In genomic region chr3:129878405-129879021, GRCm38 (mm10) we compare ENCODE assay signal across 8 mouse cellular contexts. TPM values are rescaled to one million over a fixed set of nuclear protein-coding genes. Genes with fewer than 3 reads are reported as not detected.
DNase-seq lines count a peak whose midpoint lies in the region; ATAC-seq and TF ChIP-seq lines count a peak whose summit lies in the region.

Pla2g12a (plus strand) TSS chr3:129878606.

- intact Hi-C loops in heart, postnatal 10 days (cut with DNase I): loop anchor here (2.0 kb wide), 1 partner anchor 22 kb away; the partner anchor contains the start of gene Casp6

- peak within 1 kb of the TSS; percentile 63 for H3K4me3 ChIP-seq in forebrain, embryonic 14.5 days (ENCODE audit: low read depth, low read length)
- H3K4me3 ChIP-seq in liver, embryonic 15.5 days (replicated peaks): peak within 1 kb of the TSS; percentile 80
- peak within 1 kb of the TSS; percentile 61 for H3K4me3 ChIP-seq in neural tube, embryonic 12.5 days
- H3K4me3 ChIP-seq in stomach, postnatal 0 days (ENCODE audit: low read depth, low read length): peak within 1 kb of the TSS; percentile 67

- no peaks in the 10 kb centered on the region for H3K9me3 ChIP-seq in forebrain, embryonic 14.5 days (replicated peaks; ENCODE audit: control insufficient read depth, low read length)
- H3K9me3 ChIP-seq in liver, embryonic 15.5 days (replicated peaks): no peaks in the 10 kb centered on the region
- no peaks in the 10 kb centered on the region for H3K9me3 ChIP-seq in neural tube, embryonic 12.5 days
- no peaks in the 10 kb centered on the region for H3K9me3 ChIP-seq in stomach, postnatal 0 days (ENCODE audit: control insufficient read depth, low read length)

- H3K27ac ChIP-seq in forebrain, embryonic 14.5 days (ENCODE audit: low read depth, low read length): peak within 1 kb of the TSS; percentile 86
- peak within 1 kb of the TSS; percentile 83 for H3K27ac ChIP-seq in liver, embryonic 15.5 days (replicated peaks)
- H3K27ac ChIP-seq in neural tube, embryonic 12.5 days: peak within 1 kb of the TSS; percentile 37; the same call in 1 of the 2 replicates
- H3K27ac ChIP-seq in stomach, postnatal 0 days (replicated peaks): peak within 1 kb of the TSS; percentile 61

- under 1% methylated on average over 57 of the region's 66 CpGs for WGBS in forebrain, embryonic 14.5 days
- under 1% methylated on average over 62 of the region's 66 CpGs for WGBS in liver, embryonic 15.5 days (ENCODE audit: insufficient replicate concordance)
- under 1% methylated on average over 66 of the region's 66 CpGs for WGBS in neural tube, embryonic 12.5 days
- under 1% methylated on average over 43 of the region's 66 CpGs for WGBS in stomach, postnatal 0 days

- 0 out of 2 replicates have a peak, but pooled peaks cover 3% of the 10 kb centered on the region for H3K4me1 ChIP-seq in forebrain, embryonic 14.5 days (ENCODE audit: control insufficient read depth, insufficient read depth, low read length)
- peaks cover 59% of the 10 kb centered on the region for H3K4me1 ChIP-seq in liver, embryonic 15.5 days (replicated peaks)
- H3K4me1 ChIP-seq in neural tube, embryonic 12.5 days: peaks cover 8% of the 10 kb centered on the region
- H3K4me1 ChIP-seq in stomach, postnatal 0 days (replicated peaks; ENCODE audit: control insufficient read depth, insufficient read depth): 0 out of 2 replicates have a peak, but pooled peaks cover 3% of the 10 kb centered on the region

- H3K9ac ChIP-seq in forebrain, embryonic 14.5 days (ENCODE audit: low read length): peak within 1 kb of the TSS; percentile 79
- H3K9ac ChIP-seq in liver, embryonic 15.5 days: peak within 1 kb of the TSS; percentile 79
- peak within 1 kb of the TSS; percentile 78 for H3K9ac ChIP-seq in neural tube, embryonic 12.5 days
- peak within 1 kb of the TSS; percentile 75 for H3K9ac ChIP-seq in stomach, postnatal 0 days (ENCODE audit: low read length)

- TF ChIP-seq EP300 in stomach, postnatal 0 days (optimal IDR thresholded peaks at IDR 0.05): no peak

- peak; percentile 87 for DNase-seq in ES-CJ7 (ENCODE audit: low read depth, low spot score)
- peak; percentile 92 for DNase-seq in cerebellum, adult 11 months
- DNase-seq in forebrain, embryonic 14.5 days (ENCODE audit: low spot score): peak; percentile 95
- peak; percentile 94 for DNase-seq in heart, postnatal 10 days
- DNase-seq in kidney, postnatal 4 days: peak; percentile 94 to 96
- DNase-seq in stomach, postnatal 0 days (ENCODE audit: low spot score): peak; percentile 90

- no peaks in the 10 kb centered on the region for H3K36me3 ChIP-seq in forebrain, embryonic 14.5 days (ENCODE audit: control insufficient read depth, insufficient read depth, low read length)
- no peaks in the 10 kb centered on the region for H3K36me3 ChIP-seq in liver, embryonic 15.5 days (replicated peaks)
- no peaks in the 10 kb centered on the region for H3K36me3 ChIP-seq in neural tube, embryonic 12.5 days
- H3K36me3 ChIP-seq in stomach, postnatal 0 days (ENCODE audit: control insufficient read depth, insufficient read depth, low read length): no peaks in the 10 kb centered on the region

- H3K27me3 ChIP-seq in forebrain, embryonic 14.5 days (replicated peaks; ENCODE audit: control insufficient read depth, insufficient read depth, low read length): no peaks in the 10 kb centered on the region
- no peaks in the 10 kb centered on the region for H3K27me3 ChIP-seq in liver, embryonic 15.5 days
- H3K27me3 ChIP-seq in neural tube, embryonic 12.5 days (replicated peaks): no peaks in the 10 kb centered on the region
- H3K27me3 ChIP-seq in stomach, postnatal 0 days (ENCODE audit: control insufficient read depth, insufficient read depth, low read length): no peaks in the 10 kb centered on the region

- peak; percentile 93 for ATAC-seq in forebrain, embryonic 14.5 days
- peak; percentile 77 for ATAC-seq in liver, embryonic 15.5 days (ENCODE audit: insufficient read depth)
- peak; percentile 95 for ATAC-seq in neural tube, embryonic 12.5 days (ENCODE audit: low FRiP score, low read depth)
- ATAC-seq in stomach, postnatal 0 days (ENCODE audit: low FRiP score, low TSS enrichment): peak; percentile 86

- peak; percentile 49 for TF ChIP-seq CTCF in stomach, postnatal 0 days (IDR thresholded peaks at IDR 0.05; ENCODE audit: low read depth)

- H3K4me2 ChIP-seq in forebrain, embryonic 14.5 days (ENCODE audit: low read length): peak within 1 kb of the TSS; percentile 83
- H3K4me2 ChIP-seq in liver, embryonic 15.5 days: peak within 1 kb of the TSS; percentile 96
- H3K4me2 ChIP-seq in neural tube, embryonic 12.5 days (replicated peaks): peak within 1 kb of the TSS; percentile 93
- peak within 1 kb of the TSS; percentile 89 for H3K4me2 ChIP-seq in stomach, postnatal 0 days (replicated peaks; ENCODE audit: low read depth)

RNA-seq across cellular contexts. Expression of gene Pla2g12a, which starts in this region (rescaled TPM):
- 38.6 TPM in 2 replicates for polyA plus RNA-seq in forebrain, embryonic 14.5 days (2014; fragmentation: Nextera tagmentation; extraction: Ambion mirVana)
- 10 to 100 TPM; 21.3 to 29.8 TPM for total RNA-seq in heart, postnatal 10 days (2021)
- 71.4 and 77.9 TPM in 2 replicates for polyA plus RNA-seq in liver, embryonic 15.5 days (2015; fragmentation: Nextera tagmentation; extraction: Ambion mirVana)
- 22.6 and 24.4 TPM in 2 replicates for polyA plus RNA-seq in neural tube, embryonic 12.5 days (2016; fragmentation: Nextera tagmentation; extraction: Ambion mirVana)
- polyA plus RNA-seq in stomach, postnatal 0 days (2015; fragmentation: Nextera tagmentation; extraction: Ambion mirVana): 64.7 and 66.7 TPM in 2 replicates

Comparison
In these comparisons a context has a peak if more than half of its experiments do, and no peak if none do; other contexts are left out.
1. Peak in every context shown above with its lines: DNase-seq, ATAC-seq, H3K4me3 ChIP-seq and H3K27ac ChIP-seq.